Mouse (Mus musculus) large intestine, adult 2 months (tissue): ENCODE results near the gene Adcy7. TPM values are rescaled to one million over a fixed set of nuclear protein-coding genes. Genes with fewer than 3 reads are reported as not detected.

Source experiments
- DNase-seq: peaks from one replicate; pipeline ENCODE4 v3.0.0-alpha.2; 2012; ENCODE audit warnings: low read depth, low spot score
- WGBS: fragments of 180-500 bp; shearing (Covaris S2); methylation state at CpG from one replicate; pipeline ENCODE4 v1.1.7; 2018; 5-methylcytosine and 5-hydroxymethylcytosine counted together
- polyA plus RNA-seq: library from polyadenylated mRNA; depleted of rRNA; stranded (reverse); fragments of >200 nt; gene quantifications from 2 replicates; pipeline ENCODE4 v1.2.3, GENCODE M21; 2012

The Adcy7 gene
- polyA plus RNA-seq, 1 experiment, result 6.7 TPM

DNA sequence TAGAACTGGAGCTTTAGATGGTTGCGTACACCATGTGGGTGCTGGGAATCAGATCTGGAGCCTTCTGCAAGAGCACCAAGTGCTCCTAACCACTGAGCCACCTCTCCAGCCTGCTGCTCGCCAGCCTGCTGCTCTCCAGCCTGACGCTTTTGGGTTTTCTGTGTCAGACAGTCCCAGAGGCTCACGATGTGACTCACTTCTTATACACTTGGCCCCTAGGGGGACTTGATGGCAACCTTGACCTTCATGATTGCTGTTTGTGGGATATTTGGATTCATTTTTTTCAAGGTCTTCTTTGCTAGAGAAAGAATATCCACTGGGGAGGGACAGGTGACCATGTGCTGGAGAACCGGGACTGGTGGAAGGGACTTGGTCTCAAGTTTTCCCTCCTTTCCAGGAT, 49.2 kb downstream of the Adcy7 start:
- 83% methylated on average over 5 of the region's 5 CpGs for WGBS
- no peak for DNase-seq

DNA sequence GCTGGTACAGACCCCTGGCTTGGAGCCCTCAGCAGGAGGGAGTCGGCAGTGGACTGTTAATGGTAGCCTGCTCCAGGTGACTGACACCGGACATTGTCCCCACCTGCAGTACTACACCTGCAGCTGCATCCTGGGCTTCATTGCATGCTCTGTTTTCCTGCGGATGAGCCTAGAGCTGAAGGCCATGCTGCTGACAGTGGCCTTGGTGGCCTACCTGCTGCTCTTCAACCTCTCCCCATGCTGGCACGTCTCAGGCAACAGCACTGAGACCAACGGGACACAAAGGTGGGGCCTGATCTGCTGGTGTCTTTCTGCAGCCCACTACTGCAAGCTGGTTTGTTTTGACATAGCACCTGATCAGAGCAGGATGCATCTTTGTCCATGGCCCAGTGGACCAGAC, 51.3 kb downstream of the Adcy7 start:
- 73% methylated on average over 5 of the region's 5 CpGs for WGBS
- no peak for DNase-seq

DNA sequence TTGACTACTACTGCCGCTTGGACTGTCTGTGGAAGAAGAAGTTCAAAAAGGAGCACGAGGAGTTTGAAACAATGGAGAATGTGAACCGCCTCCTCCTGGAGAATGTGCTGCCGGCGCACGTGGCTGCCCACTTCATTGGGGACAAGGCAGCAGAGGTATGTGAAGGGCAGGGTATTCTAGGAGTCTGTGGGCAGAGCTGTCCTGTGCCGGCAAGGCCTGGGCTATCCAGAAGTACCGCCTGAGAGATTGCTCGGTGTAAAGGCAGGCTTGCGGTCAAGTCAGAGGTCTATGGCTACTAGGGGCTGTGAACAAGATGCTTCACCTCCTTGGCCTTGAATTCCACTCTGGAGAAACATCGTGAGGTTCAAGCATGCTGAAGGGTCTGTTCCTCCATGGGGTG, 52.6 kb downstream of the Adcy7 start:
- DNase-seq, result no peak
- 86% methylated on average over 11 of the region's 11 CpGs for WGBS

DNA sequence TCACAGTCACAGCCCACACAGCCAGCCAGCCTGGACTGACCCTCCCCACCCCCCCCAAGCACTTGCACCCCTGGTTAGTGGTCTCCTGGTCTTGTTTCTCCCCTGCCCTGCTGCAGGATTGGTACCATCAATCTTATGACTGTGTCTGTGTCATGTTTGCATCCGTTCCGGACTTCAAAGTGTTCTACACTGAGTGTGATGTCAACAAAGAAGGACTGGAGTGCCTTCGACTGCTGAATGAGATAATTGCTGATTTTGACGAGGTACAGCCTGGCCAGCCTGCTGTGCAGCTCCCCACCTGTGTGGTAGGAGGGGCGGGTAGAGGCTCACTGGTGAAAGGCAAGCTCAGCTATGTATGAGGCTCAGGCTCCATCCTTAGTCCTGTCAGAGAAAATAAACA, 53.0 kb downstream of the Adcy7 start:
- 61% methylated on average over 5 of the region's 5 CpGs for WGBS
- DNase-seq, result no peak

- no peak for DNase-seq
- 83% methylated on average over 5 of the region's 5 CpGs for WGBS
These were observed 53.6 kb downstream of the Adcy7 start for GRCm38 (mm10) chr8:88325795-88326194.

GRCm38 (mm10) chr8:88326328-88326727, 54.1 kb downstream of the Adcy7 start:
- no peak for DNase-seq
- WGBS, result 97% methylated on average over 12 of the region's 12 CpGs

GRCm38 (mm10) chr8:88328689-88329088, 56.5 kb downstream of the Adcy7 start:
- no peak for DNase-seq

GRCm38 (mm10) chr8:88330816-88331215, 58.6 kb downstream of the Adcy7 start:
- 95% methylated on average over 3 of the region's 3 CpGs for WGBS
- no peak for DNase-seq

More at GRCm38 (mm10) chr8:88328689-88329088, 56.5 kb downstream of the Adcy7 start:
- WGBS, result 84% methylated on average over 6 of the region's 6 CpGs

- DNase-seq, result no peak
- 90% methylated on average over 2 of the region's 2 CpGs for WGBS
These were observed 62.2 kb downstream of the Adcy7 start for GRCm38 (mm10) chr8:88334384-88334783.

GRCm38 (mm10) chr8:88334975-88335374, 62.8 kb downstream of the Adcy7 start:
- WGBS, result 77% methylated on average over 3 of the region's 3 CpGs
- DNase-seq, result no peak

DNA sequence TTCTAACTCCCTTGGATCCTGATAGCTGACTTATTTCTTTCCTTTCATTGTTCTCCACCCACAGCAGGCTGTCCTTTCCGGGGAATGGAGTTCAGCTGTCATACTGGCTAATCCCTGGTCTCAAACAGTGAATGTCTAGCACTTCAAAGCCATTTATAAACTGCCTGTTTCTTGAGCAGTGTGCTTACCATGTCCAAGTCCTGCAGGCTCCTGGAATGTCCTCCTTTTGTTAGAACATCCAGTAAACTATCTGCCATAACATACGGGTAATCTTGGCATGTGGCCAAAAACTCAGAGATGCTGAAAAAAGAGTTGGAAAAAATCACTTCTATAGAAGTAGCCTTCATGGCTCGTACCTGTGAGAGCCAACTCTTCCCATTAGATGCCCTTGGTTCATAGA, 67.0 kb downstream of the Adcy7 start:
- 59% methylated on average over 3 of the region's 3 CpGs for WGBS
- no peak for DNase-seq

DNA sequence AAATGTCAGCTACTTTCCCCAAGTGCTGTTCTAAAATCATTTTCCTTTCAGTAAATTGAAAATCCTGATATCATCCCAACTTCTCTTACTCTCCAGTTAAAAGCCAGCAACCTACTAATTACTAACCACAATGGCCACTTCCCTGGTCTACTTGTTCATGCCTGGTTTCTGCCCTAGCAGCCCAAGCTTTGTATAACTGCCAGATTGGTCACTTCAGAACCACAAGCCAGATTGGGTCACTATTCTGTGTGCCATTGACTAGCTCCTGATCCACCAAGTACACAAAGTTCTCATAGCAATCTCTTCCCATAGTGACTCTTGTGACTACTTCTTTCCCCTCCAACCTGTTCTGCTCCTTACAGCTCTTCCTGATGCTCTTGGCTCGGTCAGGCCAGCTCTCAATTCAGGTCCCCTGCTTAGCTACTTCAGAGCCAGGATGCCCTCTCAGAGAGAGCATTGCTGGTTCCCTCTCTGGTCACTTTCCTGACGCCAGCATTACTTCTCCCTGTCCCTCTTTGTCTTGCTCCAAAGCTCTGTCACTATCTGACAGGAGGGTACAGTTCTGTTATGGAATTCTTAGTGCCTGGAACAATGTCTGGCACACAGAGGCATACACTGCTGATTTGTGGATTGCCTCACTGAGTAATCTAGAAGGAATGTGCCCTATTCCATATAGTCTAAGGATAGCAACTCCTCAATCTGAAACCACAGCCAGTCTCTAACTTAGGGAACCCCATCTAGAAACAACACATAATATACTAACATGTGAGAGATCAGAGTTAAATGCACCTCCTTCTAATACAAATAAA, 67.9 kb downstream of the Adcy7 start:
- WGBS, result 79% methylated on average over 2 of the region's 2 CpGs
- DNase-seq, result no peak

GRCm38 (mm10) chr8:88342026-88342425, 69.8 kb downstream of the Adcy7 start:
- WGBS, result 74% methylated on average over 4 of the region's 4 CpGs
- no peak for DNase-seq

- no peak for DNase-seq
- WGBS, result 53% methylated on average over 2 of the region's 2 CpGs
These were observed 76.8 kb downstream of the Adcy7 start for GRCm38 (mm10) chr8:88349046-88349445.

GRCm38 (mm10) chr8:88357226-88357933, 85.2 kb downstream of the Adcy7 start:
- DNase-seq, result no peak

GRCm38 (mm10) chr8:88357946-88358345, 85.7 kb downstream of the Adcy7 start:
- DNase-seq, result no peak
- WGBS, result 74% methylated on average over 5 of the region's 5 CpGs

More at GRCm38 (mm10) chr8:88357226-88357933, 85.2 kb downstream of the Adcy7 start:
- 63% methylated on average over 5 of the region's 5 CpGs for WGBS

DNA sequence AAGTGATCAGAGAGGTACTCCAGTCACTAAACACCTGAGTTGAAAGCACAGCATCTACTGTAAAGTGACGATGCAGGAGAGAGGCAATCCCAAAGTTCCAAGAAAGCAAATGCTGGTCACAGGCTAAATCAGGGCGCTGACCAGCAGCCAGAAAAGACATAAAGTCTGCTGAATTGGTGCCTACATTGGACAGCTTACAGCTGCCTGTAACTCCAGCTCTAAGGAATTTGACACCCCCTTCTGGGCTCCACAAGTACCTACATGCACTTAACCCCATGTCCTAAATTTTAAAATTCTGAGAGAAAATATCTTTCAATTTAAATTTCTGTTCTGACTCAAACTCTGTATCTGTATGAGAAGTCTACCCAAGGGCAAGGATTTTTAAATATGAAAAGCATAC, 87.8 kb downstream of the Adcy7 start:
- WGBS, result 66% methylated on average over 2 of the region's 2 CpGs
- DNase-seq, result no peak

DNA sequence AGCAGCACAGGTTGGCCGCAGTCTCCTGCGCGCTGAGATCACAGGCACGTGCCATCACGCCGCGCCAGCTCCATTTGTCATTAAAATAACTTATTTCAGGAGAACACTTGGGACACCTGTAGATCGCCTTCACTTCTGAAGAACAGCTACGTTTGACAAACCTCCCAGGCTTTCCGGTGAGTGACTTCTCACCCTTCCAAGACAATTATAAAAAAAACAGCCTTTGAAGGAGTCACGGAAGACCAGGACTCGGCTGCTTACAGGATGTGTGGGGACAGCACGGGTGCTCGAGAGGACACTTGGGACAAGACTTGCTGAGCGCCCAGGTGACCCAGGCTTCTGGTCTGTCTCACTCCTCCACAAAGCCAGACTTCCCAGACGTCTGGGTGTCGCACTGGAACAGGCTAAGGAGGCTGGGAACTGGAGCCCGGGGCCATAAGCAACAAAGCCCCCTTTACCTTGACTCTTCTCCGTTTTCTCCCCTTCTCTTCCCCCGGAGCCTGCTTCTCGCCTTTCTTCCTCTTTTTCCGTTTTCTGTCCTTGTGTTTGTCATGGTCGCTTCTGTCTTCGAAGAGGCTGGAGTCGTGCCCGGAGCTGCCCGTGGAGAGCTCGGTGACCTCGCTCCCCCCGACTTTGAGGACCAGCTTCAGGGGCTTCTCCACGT, 89.0 kb downstream of the Adcy7 start:
- WGBS, result under 1% methylated on average over 31 of the region's 31 CpGs
- peak; percentile 10 for DNase-seq

- peak; percentile 22 for DNase-seq
- WGBS, result under 1% methylated on average over 87 of the region's 91 CpGs
These were observed 89.7 kb downstream of the Adcy7 start, which contains the start of gene Brd7 for GRCm38 (mm10) chr8:88361708-88362428. Gene Brd7 (minus strand): TSS chr8:88362194.
